Mouse (Mus musculus) layer of hippocampus, adult 9-10 months (tissue): ENCODE results near the gene Hist1h2ah.

Source experiments
- DNase-seq: peaks from one replicate; pipeline ENCODE4 v3.0.0; 2022; ENCODE audit warnings: low spot score

Hist1h2ah gene

DNA sequence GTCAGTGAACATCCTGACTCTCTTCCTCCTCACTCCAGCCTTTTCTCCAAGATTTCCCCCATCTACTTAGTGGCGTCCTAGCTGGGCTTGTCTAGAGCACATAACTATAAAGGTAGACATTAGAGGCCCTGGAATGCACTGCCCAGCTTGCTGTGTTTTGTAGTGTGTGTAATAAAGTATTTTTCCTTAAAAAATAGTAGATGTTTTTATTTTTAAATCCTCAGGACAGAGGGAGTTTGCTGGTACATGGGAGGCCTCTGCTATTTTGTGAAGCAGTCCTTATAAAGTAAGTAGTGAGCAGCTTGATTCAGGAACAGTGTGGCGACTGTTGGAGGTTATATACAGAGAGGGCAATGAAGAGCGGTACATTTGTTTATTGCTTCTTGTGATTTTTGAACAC is 26.7 kb downstream of the Hist1h2ah start:
- DNase-seq, result no peak

GRCm38 (mm10) chr13:22007872-22008271 is 27.5 kb downstream of the Hist1h2ah start:
- DNase-seq, result no peak

DNA sequence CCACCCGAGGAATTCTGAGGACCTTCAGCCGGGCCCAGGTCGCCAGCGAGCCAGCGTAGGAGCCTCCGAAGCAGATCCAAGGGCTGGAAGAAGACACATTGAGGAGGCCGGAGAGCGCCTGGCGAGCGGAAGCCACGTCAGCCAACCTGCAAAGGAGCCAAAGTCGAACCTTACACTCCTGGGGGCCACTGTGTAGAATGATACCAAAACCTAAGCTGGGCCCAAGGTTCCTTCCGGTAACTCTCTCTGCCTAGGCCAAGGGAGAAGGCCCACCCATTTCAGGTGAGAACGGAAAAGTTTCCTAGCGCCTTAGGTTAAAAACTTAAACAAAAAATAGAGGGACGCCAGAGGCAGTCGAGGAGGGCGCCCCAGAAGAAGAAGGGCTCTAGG is 28.3 kb downstream of the Hist1h2ah start:
- DNase-seq, result no peak

- DNase-seq, result no peak
Measured at GRCm38 (mm10) chr13:22006334-22007120, 28.8 kb downstream of the Hist1h2ah start.

- no peak for DNase-seq
Measured at GRCm38 (mm10) chr13:22005605-22006333, 29.6 kb downstream of the Hist1h2ah start.

- DNase-seq, result no peak
Measured at GRCm38 (mm10) chr13:22001823-22002222, 33.5 kb downstream of the Hist1h2ah start.

DNA sequence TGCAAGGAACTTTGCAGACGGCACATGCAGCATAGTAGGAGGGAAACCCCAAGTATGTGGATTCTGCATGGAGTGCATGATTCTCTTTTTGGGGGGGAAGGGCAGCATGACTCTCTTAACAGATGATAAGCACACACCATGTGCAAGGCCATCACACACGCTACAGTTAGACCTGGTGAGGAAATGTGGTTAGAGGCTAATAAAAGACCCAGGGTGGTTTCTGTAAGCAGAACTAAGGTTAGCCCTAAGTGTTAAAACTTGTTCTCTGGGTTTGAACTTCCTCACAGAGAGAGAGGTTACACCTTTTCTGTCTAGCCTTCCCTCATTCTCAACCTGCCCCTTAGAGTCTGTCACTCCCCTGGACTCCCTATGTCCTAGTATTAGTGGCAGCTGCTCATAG is 34.0 kb downstream of the Hist1h2ah start:
- no peak for DNase-seq

- no peak for DNase-seq
Measured at GRCm38 (mm10) chr13:21999147-21999546, 36.2 kb downstream of the Hist1h2ah start.

- no peak for DNase-seq
Measured at GRCm38 (mm10) chr13:21998412-21998811, 37.0 kb downstream of the Hist1h2ah start.

- DNase-seq, result no peak
Measured at GRCm38 (mm10) chr13:21997821-21998220, 37.5 kb downstream of the Hist1h2ah start.

GRCm38 (mm10) chr13:21997201-21997820 is 38.1 kb downstream of the Hist1h2ah start:
- no peak for DNase-seq

- no peak for DNase-seq
Measured at GRCm38 (mm10) chr13:21996840-21997185, 38.6 kb downstream of the Hist1h2ah start.

DNA sequence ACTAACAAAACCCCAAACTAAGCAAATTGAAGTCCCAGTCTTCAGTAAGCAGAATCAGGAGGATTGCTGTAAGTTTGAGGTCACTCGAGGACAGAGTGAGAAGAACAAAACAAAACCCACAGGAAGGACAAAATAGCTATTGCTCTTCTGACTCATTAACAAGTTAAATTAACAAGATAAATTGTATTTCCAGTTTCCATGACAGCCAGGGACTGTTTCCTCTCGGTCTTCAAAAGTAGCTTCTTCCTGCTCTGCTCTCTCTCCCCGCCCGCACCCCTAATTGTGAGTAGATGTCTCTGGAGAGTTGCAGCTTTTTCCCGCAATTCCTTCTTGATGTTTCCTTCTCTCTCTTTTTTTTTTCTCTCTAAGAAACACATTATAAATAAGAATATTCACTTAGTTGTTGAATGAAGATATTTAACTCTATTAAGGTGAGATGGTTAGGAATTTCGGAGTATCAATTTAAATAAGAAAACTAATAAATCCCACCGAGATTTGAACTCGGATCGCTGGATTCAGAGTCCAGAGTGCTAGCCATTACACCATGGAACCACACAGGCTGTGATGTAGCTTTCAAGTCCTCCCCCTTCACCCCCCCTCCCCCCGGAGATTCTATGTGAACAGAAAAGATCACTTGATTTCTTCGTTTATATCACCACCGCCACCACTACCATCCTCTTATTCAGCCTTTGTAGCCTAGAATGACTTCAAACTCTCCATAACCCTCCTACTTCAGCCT is 39.1 kb downstream of the Hist1h2ah start:
- DNase-seq, result no peak

DNA sequence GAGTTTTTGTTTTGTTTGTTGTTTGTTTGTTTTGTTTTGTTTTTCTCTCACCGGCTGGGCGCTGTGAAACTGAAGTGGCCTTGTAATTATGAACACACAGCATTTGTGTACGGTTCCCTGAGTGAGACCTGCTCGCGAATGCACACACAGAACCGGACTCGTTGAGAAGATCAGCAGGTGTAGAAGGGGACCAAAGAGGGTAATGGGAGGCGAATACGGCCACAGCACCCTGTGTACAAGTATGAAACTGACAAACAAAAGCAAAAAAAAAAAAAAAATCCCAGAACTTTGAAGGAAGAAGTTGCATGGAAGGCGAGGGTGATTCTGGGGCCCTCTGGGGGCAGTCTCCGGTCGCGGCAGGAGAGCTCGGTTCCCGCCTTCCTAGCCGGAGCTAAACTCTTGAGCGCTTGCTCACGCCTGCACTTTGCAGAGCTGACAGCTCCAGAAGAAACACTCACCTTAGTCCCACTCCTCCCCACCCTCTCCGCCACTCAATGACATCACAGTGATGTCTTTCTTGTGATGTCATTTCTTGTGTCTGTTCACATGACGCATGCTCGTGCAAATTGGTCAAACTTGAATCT is 39.9 kb downstream of the Hist1h2ah start:
- DNase-seq, result no peak

GRCm38 (mm10) chr13:21994896-21995295 is 40.5 kb downstream of the Hist1h2ah start:
- no peak for DNase-seq

DNA sequence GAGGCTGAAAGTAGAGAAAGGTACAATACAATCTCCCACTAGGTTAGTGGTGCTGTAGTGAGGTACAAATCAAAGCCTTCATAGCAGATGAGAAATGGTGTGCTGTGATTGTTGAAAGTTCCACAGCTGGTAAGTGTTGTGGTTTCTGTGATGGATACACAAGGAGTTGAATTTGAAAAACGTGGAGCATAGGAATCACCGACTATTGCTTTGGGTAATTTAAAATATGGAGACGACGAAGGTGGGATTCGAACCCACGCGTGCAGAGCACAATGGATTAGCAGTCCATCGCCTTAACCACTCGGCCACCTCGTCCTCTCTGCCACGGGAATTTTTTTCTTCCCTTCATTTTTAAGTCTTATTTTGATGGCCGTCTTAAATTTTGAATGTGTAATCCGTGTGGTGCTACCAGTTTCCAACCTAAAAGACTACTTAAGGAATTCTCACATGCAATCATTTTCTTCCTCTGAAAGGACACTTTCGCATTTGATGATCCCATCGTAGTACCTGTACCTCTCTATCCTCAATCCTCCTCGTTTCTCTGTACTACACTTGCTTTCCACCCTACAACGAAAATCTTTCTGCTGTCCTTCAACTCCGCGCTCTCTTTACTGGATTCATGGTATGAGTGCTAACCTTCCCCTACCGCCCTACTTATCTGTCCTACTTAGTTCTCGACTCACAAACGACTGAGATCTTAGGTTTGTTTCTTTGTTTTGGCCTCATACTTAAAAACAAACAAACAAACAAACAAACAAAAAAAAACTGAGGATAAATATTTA is 41.2 kb downstream of the Hist1h2ah start:
- DNase-seq, result no peak

GRCm38 (mm10) chr13:21992550-21992949 is 42.8 kb downstream of the Hist1h2ah start:
- DNase-seq, result no peak
